Mouse (Mus musculus) midbrain, embryonic 14.5 days (tissue): ENCODE results near the gene Rsc1a1. TPM values are rescaled to one million over a fixed set of nuclear protein-coding genes. Genes with fewer than 3 reads are reported as not detected.
A peak's percentile ranks its signal among the peaks of the same experiment; 100 is the strongest.

ENCODE experiments used
- ATAC-seq: fragments of 200-750 bp; cut with Nextera tagmentation; 2 replicates; pipeline ENCODE4 v1.8.0; 2017; ENCODE audit warnings: moderate number of reproducible peaks, moderate library complexity; ENCODE audit not compliant: low FRiP score, low TSS enrichment
- DNase-seq: peaks from one replicate; pipeline ENCODE4 v3.0.0-alpha.2; 2015
- H3K27ac ChIP-seq: fragments of 300-500 bp; sonication (generic); replicated peaks from 2 replicates; pipeline ENCODE4 v1.5.1; 2014; ENCODE audit warnings: mild to moderate bottlenecking, low read depth, low read length, moderate library complexity
- H3K27me3 ChIP-seq: fragments of 300-500 bp; sonication (generic); 2 replicates; pipeline ENCODE4 v1.6.1; 2014; ENCODE audit warnings: low read length, control low read depth, mixed read lengths; ENCODE audit not compliant: control insufficient read depth, insufficient read depth
- H3K36me3 ChIP-seq: fragments of 300-500 bp; sonication (generic); 2 replicates; pipeline ENCODE4 v1.6.1; 2014; ENCODE audit warnings: low read length, control low read depth; ENCODE audit not compliant: control insufficient read depth, insufficient read depth
- H3K4me1 ChIP-seq: fragments of 300-500 bp; sonication (generic); 2 replicates; pipeline ENCODE4 v1.6.1; 2014; ENCODE audit warnings: mild to moderate bottlenecking, antibody characterized with exemption, low read length, control low read depth; ENCODE audit not compliant: control insufficient read depth, insufficient read depth
- H3K4me2 ChIP-seq: fragments of 300-500 bp; sonication (generic); 2 replicates; pipeline ENCODE4 v1.6.1; 2014; ENCODE audit warnings: mild to moderate bottlenecking, low read length, moderate library complexity
- H3K4me3 ChIP-seq: fragments of 300-500 bp; sonication (generic); replicated peaks from 2 replicates; pipeline ENCODE4 v1.5.1; 2014; ENCODE audit warnings: low read depth, low read length
- H3K9ac ChIP-seq: fragments of 300-500 bp; sonication (generic); replicated peaks from 2 replicates; pipeline ENCODE4 v1.6.1; 2014; ENCODE audit warnings: mild to moderate bottlenecking, low read length, moderate library complexity
- H3K9me3 ChIP-seq: fragments of 300-500 bp; sonication (generic); 2 replicates; pipeline ENCODE4 v1.6.1; 2016; ENCODE audit warnings: low read length, control low read depth, mixed read lengths; ENCODE audit not compliant: control insufficient read depth
- WGBS: fragments of 180-500 bp; shearing (Covaris S2); extraction: QIAGEN DNeasy Blood & Tissue Kit; methylation state at CpG from one replicate; pipeline ENCODE4 v1.1.7; 2014; 5-methylcytosine and 5-hydroxymethylcytosine counted together
- polyA plus RNA-seq: library from polyadenylated mRNA; unstranded; fragments of >200 nt; fragmentation: Nextera tagmentation; extraction: Ambion mirVana; gene quantifications from 2 replicates; pipeline ENCODE4 v1.2.1, GENCODE M21; 2014

The Rsc1a1 gene
- polyA plus RNA-seq, 1 experiment from 2014 or later, result not detected

DNA sequence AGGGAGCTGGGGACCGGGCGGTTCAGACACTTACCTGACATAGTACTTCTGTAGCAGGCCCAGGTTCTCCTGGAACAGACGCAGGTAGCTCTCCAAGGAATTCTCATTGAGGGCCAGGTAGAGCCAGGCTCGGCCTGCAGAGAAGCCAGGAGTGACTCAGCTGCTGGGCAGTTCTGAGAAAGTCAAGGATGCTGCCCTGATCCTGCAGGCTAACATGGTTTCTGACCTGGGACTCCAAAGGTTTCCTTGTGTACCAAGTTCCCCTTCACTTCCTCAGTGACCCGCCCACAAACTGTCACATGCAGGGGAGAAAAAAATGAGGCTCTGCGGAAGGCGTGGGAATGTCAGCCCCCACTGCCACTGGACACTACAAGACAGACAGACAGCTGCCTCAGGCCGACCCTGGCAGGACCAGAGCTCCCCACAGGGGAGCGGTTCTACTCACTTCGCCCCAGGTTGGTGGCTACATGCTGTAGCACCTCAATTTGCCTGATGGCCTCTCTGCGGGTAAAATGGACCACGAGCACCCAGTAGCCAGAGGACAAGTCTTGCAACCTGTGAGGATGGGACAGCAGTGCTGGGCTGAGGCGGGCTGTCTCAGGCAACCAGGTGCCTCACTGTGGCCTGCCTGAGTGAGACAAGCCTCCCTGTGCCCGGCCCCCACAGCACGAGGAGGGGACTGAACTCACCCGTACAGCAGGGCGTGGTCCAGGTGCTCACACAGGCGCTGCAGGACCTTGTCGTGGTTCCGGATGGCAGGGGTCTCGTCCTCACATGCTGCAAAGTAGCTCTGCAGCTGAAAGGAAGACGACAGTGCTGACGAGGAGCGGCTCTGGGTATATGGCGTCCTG is 43.2 kb downstream of the Rsc1a1 start:
- no peak overlapping the region for H3K4me3 ChIP-seq
- H3K27me3 ChIP-seq, result no peaks in the 10 kb centered on the region
- H3K9me3 ChIP-seq, result no peaks in the 10 kb centered on the region
- H3K36me3 ChIP-seq, result peaks cover 45% of the 10 kb centered on the region
- H3K4me2 ChIP-seq, result no peak overlapping the region
- H3K27ac ChIP-seq, result 0 out of 2 replicates have a peak overlapping the region, but pooled peaks have one; percentile 20
- ATAC-seq (no peak), DNase-seq (no peak)
- 92% methylated on average over 25 of the region's 25 CpGs for WGBS
- H3K9ac ChIP-seq, result no peak overlapping the region
- no peaks in the 10 kb centered on the region for H3K4me1 ChIP-seq

GRCm38 (mm10) chr4:141641353-141641771 is 44.0 kb downstream of the Rsc1a1 start:
- Histone ChIP-seq H3K27me3 (no peaks in the 10 kb centered on the region), H3K27ac (no peak overlapping the region), H3K4me1 (no peaks in the 10 kb centered on the region), H3K4me2 (no peak overlapping the region), H3K9ac (no peak overlapping the region), H3K36me3 (peaks cover 53% of the 10 kb centered on the region), H3K4me3 (no peak overlapping the region), H3K9me3 (no peaks in the 10 kb centered on the region)
- 84% methylated on average over 7 of the region's 7 CpGs for WGBS
- no peak for DNase-seq
- no peak for ATAC-seq

DNA sequence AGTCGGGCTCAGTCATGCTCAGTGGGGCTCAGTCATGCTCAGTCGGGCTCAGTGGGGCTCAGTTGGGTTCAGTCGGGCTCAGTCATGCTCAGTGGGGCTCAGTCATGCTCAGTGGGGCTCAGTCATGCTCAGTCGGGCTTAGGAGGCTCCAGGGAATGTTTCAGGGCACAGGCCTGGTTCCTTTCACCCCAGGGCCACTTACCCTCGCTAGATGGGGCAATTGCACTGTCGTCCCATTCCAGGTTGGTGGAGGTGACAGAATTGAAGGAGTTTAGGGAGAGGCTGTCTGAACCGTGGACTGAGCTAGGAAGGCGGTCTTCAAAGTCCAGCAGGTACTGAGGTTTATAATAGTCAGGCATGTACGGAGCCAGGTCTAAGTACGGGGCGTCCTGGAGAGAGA is 45.9 kb downstream of the Rsc1a1 start:
- ATAC-seq (no peak), DNase-seq (no peak)
- Histone ChIP-seq H3K27ac (no peak overlapping the region), H3K36me3 (peaks cover 65% of the 10 kb centered on the region), H3K9ac (no peak overlapping the region), H3K27me3 (no peaks in the 10 kb centered on the region), H3K4me3 (no peak overlapping the region), H3K4me1 (no peaks in the 10 kb centered on the region), H3K9me3 (no peaks in the 10 kb centered on the region), H3K4me2 (no peak overlapping the region)
- WGBS, result 58% methylated on average over 11 of the region's 11 CpGs

- Histone ChIP-seq H3K4me2 (no peak overlapping the region), H3K36me3 (peaks cover 76% of the 10 kb centered on the region), H3K4me1 (no peaks in the 10 kb centered on the region), H3K9ac (no peak overlapping the region), H3K4me3 (no peak overlapping the region), H3K27me3 (no peaks in the 10 kb centered on the region), H3K27ac (no peak overlapping the region), H3K9me3 (no peaks in the 10 kb centered on the region)
- 99% methylated on average over 5 of the region's 5 CpGs for WGBS
- ATAC-seq, result no peak
- DNase-seq, result no peak
Measured at GRCm38 (mm10) chr4:141636693-141637092, 48.7 kb downstream of the Rsc1a1 start.

DNA sequence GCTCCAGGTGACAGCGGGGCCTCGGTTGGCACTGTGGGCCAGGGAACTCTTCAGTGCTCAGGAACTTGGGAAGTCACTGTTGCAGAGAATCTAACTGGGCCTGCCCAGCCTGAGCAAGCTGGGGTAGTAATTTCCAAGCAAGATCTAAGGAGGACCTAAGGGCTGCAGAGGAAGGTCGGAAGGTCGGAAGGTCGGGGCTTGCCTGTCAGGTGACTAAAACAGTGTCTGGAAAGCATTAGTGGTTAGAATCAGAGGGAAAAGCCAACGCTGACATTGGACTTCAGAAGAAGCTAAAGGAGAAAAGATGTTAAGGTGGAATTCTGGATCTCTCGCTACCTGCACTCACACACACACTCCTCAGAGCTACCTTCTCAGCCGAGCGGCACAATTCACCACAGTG is 49.4 kb downstream of the Rsc1a1 start:
- no peak overlapping the region for H3K27ac ChIP-seq
- DNase-seq (no peak), ATAC-seq (no peak)
- no peak overlapping the region for H3K4me3 ChIP-seq
- 87% methylated on average over 9 of the region's 9 CpGs for WGBS
- H3K9me3 ChIP-seq, result no peaks in the 10 kb centered on the region
- no peaks in the 10 kb centered on the region for H3K4me1 ChIP-seq
- H3K36me3 ChIP-seq, result peaks cover 76% of the 10 kb centered on the region
- H3K27me3 ChIP-seq, result no peaks in the 10 kb centered on the region
- no peak overlapping the region for H3K4me2 ChIP-seq
- no peak overlapping the region for H3K9ac ChIP-seq

Other genes with a start within 250 kb of the Rsc1a1 start
- gene Srarp, start 249.5 kb downstream of the Rsc1a1 start, polyA plus RNA-seq, result 0.24 and 0.74 TPM in 2 replicates
- gene Zbtb17, start 240.9 kb downstream of the Rsc1a1 start, polyA plus RNA-seq, result 42.0 and 49.2 TPM in 2 replicates
- 17.3 and 23.9 TPM in 2 replicates for gene Spen, start 147.0 kb downstream of the Rsc1a1 start, polyA plus RNA-seq
- gene Fblim1, start 79.5 kb downstream of the Rsc1a1 start, polyA plus RNA-seq, result 32.6 and 34.2 TPM in 2 replicates
- gene Tmem82, start 67.0 kb downstream of the Rsc1a1 start, polyA plus RNA-seq, result 0.08 and 0.16 TPM in 2 replicates
- 0.11 TPM in 1 of 2 replicates, not detected in the other for gene Slc25a34, start 61.8 kb downstream of the Rsc1a1 start, polyA plus RNA-seq
- gene Plekhm2, start 20.7 kb downstream of the Rsc1a1 start, polyA plus RNA-seq, result 5.1 and 8.4 TPM in 2 replicates
- gene Ddi2, start 37.8 kb upstream of the Rsc1a1 start, polyA plus RNA-seq, result 9.6 and 12.9 TPM in 2 replicates
- gene Agmat, start 61.1 kb upstream of the Rsc1a1 start, polyA plus RNA-seq, result not detected in 2 replicates
- gene Dnajc16, start 105.3 kb upstream of the Rsc1a1 start, polyA plus RNA-seq, result 6.0 and 6.7 TPM in 2 replicates
- 18.4 and 18.5 TPM in 2 replicates for gene Casp9, start 108.0 kb upstream of the Rsc1a1 start, polyA plus RNA-seq
- gene Cela2a, start 140.6 kb upstream of the Rsc1a1 start, polyA plus RNA-seq, result not detected in 2 replicates
- not detected in 2 replicates for gene Ctrc, start 160.8 kb upstream of the Rsc1a1 start, polyA plus RNA-seq
- gene Efhd2, start 189.3 kb upstream of the Rsc1a1 start, polyA plus RNA-seq, result 53.8 and 54.0 TPM in 2 replicates